In genomic region chr19:28745534-28745933, GRCm38 (mm10) we compare ENCODE assay signal across 19 mouse cellular contexts.
DNase-seq lines count a peak whose midpoint lies in the region; ATAC-seq lines count a peak whose summit lies in the region.
"Had no signal": no experiment of that assay in that cellular context is flagged by ENCODE, and none has a peak within 500 bp of the region (broad histone marks: within the 10 kb centered on the region; RNA-seq: fewer than 3 reads in every experiment).

No protein-coding gene starts in this region.

- H3K4me1 ChIP-seq in hindbrain, embryonic 14.5 days (replicated peaks; ENCODE audit: control insufficient read depth, insufficient read depth, low read length) = no peaks in the 10 kb centered on the region
- H3K4me1 ChIP-seq in hindbrain, embryonic 11.5 days (replicated peaks; ENCODE audit: control insufficient read depth, insufficient read depth, low read length) = no peaks in the 10 kb centered on the region
- H3K4me1 ChIP-seq in midbrain, embryonic 15.5 days = no peaks in the 10 kb centered on the region
- no peaks in the 10 kb centered on the region for H3K4me1 ChIP-seq in midbrain, embryonic 10.5 days
- H3K4me1 ChIP-seq: forebrain, embryonic 13.5 days; hindbrain, embryonic 15.5 days; limb, embryonic 10.5 days; liver, embryonic 13.5 days had no signal

- no peaks in the 10 kb centered on the region for H3K27me3 ChIP-seq in hindbrain, embryonic 14.5 days (ENCODE audit: control insufficient read depth, insufficient read depth, low read length)
- no peaks in the 10 kb centered on the region for H3K27me3 ChIP-seq in hindbrain, embryonic 11.5 days (ENCODE audit: control insufficient read depth, insufficient read depth, low read length)
- H3K27me3 ChIP-seq in midbrain, embryonic 15.5 days (replicated peaks) = no peaks in the 10 kb centered on the region
- H3K27me3 ChIP-seq in midbrain, embryonic 10.5 days (ENCODE audit: low read depth, poor library complexity, severe bottlenecking) = no peaks in the 10 kb centered on the region
- H3K27me3 ChIP-seq: forebrain, embryonic 13.5 days; hindbrain, embryonic 15.5 days; liver, embryonic 13.5 days; Patski had no signal

- no peak overlapping the region for H3K4me3 ChIP-seq in hindbrain, embryonic 14.5 days (replicated peaks; ENCODE audit: low read length)
- H3K4me3 ChIP-seq in hindbrain, embryonic 11.5 days (ENCODE audit: low read depth, low read length) = no peak overlapping the region
- H3K4me3 ChIP-seq in midbrain, embryonic 15.5 days = no peak overlapping the region
- H3K4me3 ChIP-seq in midbrain, embryonic 10.5 days = no peak overlapping the region
- H3K4me3 ChIP-seq: forebrain, embryonic 13.5 days; gastrocnemius, adult 2 months; hindbrain, embryonic 15.5 days; limb, embryonic 10.5 days; liver, embryonic 13.5 days; myocyte had no signal

- 51% methylated on average over 8 of the region's 8 CpGs for WGBS in hindbrain, embryonic 14.5 days
- WGBS in hindbrain, embryonic 11.5 days = 76% methylated on average over 8 of the region's 8 CpGs
- WGBS in midbrain, embryonic 15.5 days = 50% methylated on average over 8 of the region's 8 CpGs
- WGBS in midbrain, embryonic 10.5 days = 81% methylated on average over 8 of the region's 8 CpGs

- H3K36me3 ChIP-seq in hindbrain, embryonic 14.5 days (replicated peaks; ENCODE audit: control insufficient read depth, insufficient read depth) = no peaks in the 10 kb centered on the region
- H3K36me3 ChIP-seq in hindbrain, embryonic 11.5 days (ENCODE audit: control insufficient read depth, insufficient read depth, low read length) = no peaks in the 10 kb centered on the region
- H3K36me3 ChIP-seq in midbrain, embryonic 15.5 days (replicated peaks) = no peaks in the 10 kb centered on the region
- H3K36me3 ChIP-seq in midbrain, embryonic 10.5 days = no peaks in the 10 kb centered on the region
- H3K36me3 ChIP-seq: hindbrain, embryonic 15.5 days; limb, embryonic 10.5 days; liver, embryonic 13.5 days had no signal

- no peak overlapping the region for H3K4me2 ChIP-seq in hindbrain, embryonic 14.5 days (replicated peaks)
- no peak overlapping the region for H3K4me2 ChIP-seq in hindbrain, embryonic 11.5 days (replicated peaks; ENCODE audit: low read depth, low read length)
- H3K4me2 ChIP-seq in midbrain, embryonic 15.5 days = no peak overlapping the region
- H3K4me2 ChIP-seq: forebrain, embryonic 13.5 days; hindbrain, embryonic 15.5 days; liver, embryonic 13.5 days had no signal

- H3K27ac ChIP-seq in hindbrain, embryonic 14.5 days = no peak overlapping the region
- H3K27ac ChIP-seq in hindbrain, embryonic 11.5 days (ENCODE audit: low read depth, low read length) = no peak overlapping the region
- no peak overlapping the region for H3K27ac ChIP-seq in midbrain, embryonic 15.5 days
- H3K27ac ChIP-seq in midbrain, embryonic 10.5 days (replicated peaks) = no peak overlapping the region
- H3K27ac ChIP-seq: forebrain, embryonic 13.5 days; gastrocnemius, adult 2 months; hindbrain, embryonic 15.5 days; limb, embryonic 10.5 days; liver, embryonic 13.5 days had no signal

- H3K9ac ChIP-seq in hindbrain, embryonic 14.5 days = no peak overlapping the region
- H3K9ac ChIP-seq in hindbrain, embryonic 11.5 days (ENCODE audit: low read depth, low read length) = no peak overlapping the region
- H3K9ac ChIP-seq in midbrain, embryonic 15.5 days = no peak overlapping the region
- H3K9ac ChIP-seq: forebrain, embryonic 13.5 days; hindbrain, embryonic 15.5 days; liver, embryonic 13.5 days had no signal

- ATAC-seq in hindbrain, embryonic 14.5 days (ENCODE audit: low FRiP score) = no peak
- no peak for ATAC-seq in hindbrain, embryonic 11.5 days (ENCODE audit: low FRiP score)
- ATAC-seq in midbrain, embryonic 15.5 days (replicated peaks) = peak; percentile 48; the same call in 1 of the 2 replicates
- ATAC-seq: forebrain, embryonic 13.5 days; Patski had no signal

- no peaks in the 10 kb centered on the region for H3K9me3 ChIP-seq in hindbrain, embryonic 14.5 days (ENCODE audit: control insufficient read depth, low read length)
- no peaks in the 10 kb centered on the region for H3K9me3 ChIP-seq in hindbrain, embryonic 11.5 days (ENCODE audit: control insufficient read depth, low read length)
- H3K9me3 ChIP-seq in midbrain, embryonic 15.5 days = no peaks in the 10 kb centered on the region
- H3K9me3 ChIP-seq in midbrain, embryonic 10.5 days (replicated peaks) = no peaks in the 10 kb centered on the region
- H3K9me3 ChIP-seq: forebrain, embryonic 13.5 days; hindbrain, embryonic 15.5 days; limb, embryonic 10.5 days; liver, embryonic 13.5 days had no signal

- peak; percentile 20 for DNase-seq in adrenal gland, adult 8-10 months
- DNase-seq in adrenal gland, postnatal 25 days = no peak
- DNase-seq in hindbrain, embryonic 14.5 days (ENCODE audit: low spot score) = peak; percentile 41
- no peak for DNase-seq in hindbrain, embryonic 11.5 days (ENCODE audit: low spot score)
- no peak for DNase-seq in midbrain, embryonic 10.5 days (ENCODE audit: low spot score)
- DNase-seq in lung, postnatal 25 days (ENCODE audit: low spot score) = peak; percentile 4
- no peak for DNase-seq in layer of hippocampus, postnatal 14 days (ENCODE audit: low spot score in 2 of 2)
- DNase-seq: cerebellum, adult 9-10 months; gastrocnemius, adult 2 months; kidney, adult 8-10 months; liver, embryonic 13.5 days; spleen, adult 18-20 months; thymus, postnatal 36 days had no signal

Comparison
In these comparisons a context has a peak if more than half of its experiments do, and no peak if none do; other contexts are left out.
1. DNase-seq: peak in adrenal gland, adult 8-10 months (single experiment), hindbrain, embryonic 14.5 days (single experiment) and lung, postnatal 25 days (single experiment); none in adrenal gland, postnatal 25 days (single experiment), hindbrain, embryonic 11.5 days (single experiment), midbrain, embryonic 10.5 days (single experiment) and layer of hippocampus, postnatal 14 days (0 of 2).